In the genomic region with DNA sequence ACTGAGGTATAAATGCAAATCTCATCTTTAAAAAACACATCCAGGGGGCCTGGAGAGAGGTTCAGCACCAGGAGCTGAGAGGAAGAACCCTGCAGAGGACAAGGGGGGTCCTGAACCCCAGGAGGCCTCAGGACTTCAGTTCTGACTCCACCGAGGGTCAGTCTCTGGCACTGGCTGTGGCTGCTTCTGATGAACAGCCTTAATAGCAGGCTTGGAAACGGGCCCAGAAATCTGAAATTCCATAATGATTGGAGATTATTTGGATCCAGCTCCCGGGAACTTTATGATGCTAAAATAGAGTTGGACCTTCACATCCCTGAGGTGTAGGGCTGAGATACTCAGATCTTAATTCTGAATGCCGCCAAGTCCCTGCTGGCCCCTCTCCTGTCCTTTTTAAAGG, we compare ENCODE assay signal across 18 mouse cellular contexts. TPM values are rescaled to one million over a fixed set of nuclear protein-coding genes. Genes with fewer than 3 reads are reported as not detected.
DNase-seq lines count a peak whose midpoint lies in the region; ATAC-seq and TF ChIP-seq lines count a peak whose summit lies in the region.
"Had no signal": no experiment of that assay in that cellular context is flagged by ENCODE, and none has a peak within 500 bp of the region (broad histone marks: within the 10 kb centered on the region; RNA-seq: fewer than 3 reads in every experiment).

No protein-coding gene starts in this region.

- H3K4me2 ChIP-seq in heart, embryonic 16.5 days (ENCODE audit: low read depth, low read length) = no peak overlapping the region
- no peak overlapping the region for H3K4me2 ChIP-seq in lung, postnatal 0 days (replicated peaks; ENCODE audit: low read depth, low read length)
- H3K4me2 ChIP-seq in embryonic facial prominence, embryonic 14.5 days (ENCODE audit: low read depth, low read length) = no peak overlapping the region
- no peak overlapping the region for H3K4me2 ChIP-seq in liver, embryonic 11.5 days
- H3K4me2 ChIP-seq: forebrain, embryonic 12.5 days; limb, embryonic 15.5 days had no signal

- no peak overlapping the region for H3K4me3 ChIP-seq in heart, embryonic 16.5 days (ENCODE audit: low read length)
- no peak overlapping the region for H3K4me3 ChIP-seq in lung, postnatal 0 days (ENCODE audit: low read depth, low read length)
- H3K4me3 ChIP-seq in embryonic facial prominence, embryonic 14.5 days (ENCODE audit: low read depth, low read length) = no peak overlapping the region
- H3K4me3 ChIP-seq in liver, embryonic 11.5 days (ENCODE audit: low read depth, low read length) = no peak overlapping the region
- H3K4me3 ChIP-seq: forebrain, embryonic 12.5 days; limb, embryonic 15.5 days had no signal

- no peaks in the 10 kb centered on the region; the same call in 1 of the 2 replicates for H3K27me3 ChIP-seq in heart, embryonic 16.5 days (ENCODE audit: control insufficient read depth, insufficient read depth, low read length)
- H3K27me3 ChIP-seq in lung, postnatal 0 days (replicated peaks; ENCODE audit: insufficient read depth, low read length) = no peaks in the 10 kb centered on the region
- no peaks in the 10 kb centered on the region for H3K27me3 ChIP-seq in embryonic facial prominence, embryonic 14.5 days (replicated peaks; ENCODE audit: control insufficient read depth, insufficient read depth, low read length)
- no peaks in the 10 kb centered on the region; the same call in none of the 2 replicates for H3K27me3 ChIP-seq in liver, embryonic 11.5 days (replicated peaks; ENCODE audit: control insufficient read depth, insufficient read depth, low read length)
- H3K27me3 ChIP-seq: limb, embryonic 15.5 days had no signal

- no peaks in the 10 kb centered on the region for H3K9me3 ChIP-seq in heart, embryonic 16.5 days (replicated peaks; ENCODE audit: control insufficient read depth, low read length)
- no peaks in the 10 kb centered on the region for H3K9me3 ChIP-seq in lung, postnatal 0 days (ENCODE audit: low read length)
- no peaks in the 10 kb centered on the region for H3K9me3 ChIP-seq in embryonic facial prominence, embryonic 14.5 days (ENCODE audit: control insufficient read depth, low read length)
- no peaks in the 10 kb centered on the region for H3K9me3 ChIP-seq in liver, embryonic 11.5 days (ENCODE audit: control insufficient read depth, low read length)
- H3K9me3 ChIP-seq: forebrain, embryonic 12.5 days; limb, embryonic 15.5 days had no signal

- peak; percentile 23 for DNase-seq in adrenal gland, adult 2 months
- no peak for DNase-seq in adrenal gland, postnatal 4 days (ENCODE audit: low spot score in 2 of 2)
- DNase-seq in heart, adult 8-10 months (ENCODE audit: low spot score) = no peak
- peak; percentile 27 for DNase-seq in lung, postnatal 0 days (ENCODE audit: low spot score)
- no peak for DNase-seq in lung, postnatal 4 days
- peak; percentile 74 for DNase-seq in embryonic facial prominence, embryonic 14.5 days (ENCODE audit: low spot score)
- DNase-seq in liver, embryonic 11.5 days (ENCODE audit: low spot score) = no peak
- DNase-seq: cerebellum, adult 9-11 months; gastrocnemius, postnatal 36 days; kidney, adult 8-10 months; kidney, postnatal 4 days; liver, postnatal 0 days; thymus, postnatal 14 days had no signal

- TF ChIP-seq EP300 in lung, postnatal 0 days (IDR thresholded peaks at IDR 0.05) = no peak

- TF ChIP-seq CTCF in lung, postnatal 0 days (IDR thresholded peaks at IDR 0.05) = no peak

- no peaks in the 10 kb centered on the region for H3K36me3 ChIP-seq in heart, embryonic 16.5 days (ENCODE audit: control insufficient read depth, insufficient read depth)
- H3K36me3 ChIP-seq in lung, postnatal 0 days (ENCODE audit: insufficient read depth, low read length) = no peaks in the 10 kb centered on the region
- H3K36me3 ChIP-seq in embryonic facial prominence, embryonic 14.5 days (ENCODE audit: control insufficient read depth, insufficient read depth, low read length) = no peaks in the 10 kb centered on the region
- H3K36me3 ChIP-seq in liver, embryonic 11.5 days (ENCODE audit: control insufficient read depth, insufficient read depth, low read length) = no peaks in the 10 kb centered on the region
- H3K36me3 ChIP-seq: forebrain, embryonic 12.5 days; limb, embryonic 15.5 days had no signal

- H3K4me1 ChIP-seq in heart, embryonic 16.5 days (ENCODE audit: control insufficient read depth, insufficient read depth, low read length) = peaks cover 11% of the 10 kb centered on the region
- no peaks in the 10 kb centered on the region for H3K4me1 ChIP-seq in lung, postnatal 0 days (ENCODE audit: insufficient read depth, low read depth, low read length)
- peaks cover 5% of the 10 kb centered on the region; the same call in 1 of the 2 replicates for H3K4me1 ChIP-seq in embryonic facial prominence, embryonic 14.5 days (ENCODE audit: control insufficient read depth, insufficient read depth, low read length)
- H3K4me1 ChIP-seq in liver, embryonic 11.5 days (replicated peaks; ENCODE audit: control insufficient read depth, insufficient read depth, low read length) = 0 out of 2 replicates have a peak, but pooled peaks cover 3% of the 10 kb centered on the region

- 13% methylated on average over 4 of the region's 4 CpGs for WGBS in heart, embryonic 16.5 days
- 8% methylated on average over 4 of the region's 4 CpGs for WGBS in lung, postnatal 0 days
- 12% methylated on average over 4 of the region's 4 CpGs for WGBS in embryonic facial prominence, embryonic 14.5 days
- 25% methylated on average over 4 of the region's 4 CpGs for WGBS in liver, embryonic 11.5 days

- H3K27ac ChIP-seq in heart, embryonic 16.5 days (ENCODE audit: low read length) = no peak overlapping the region; the same call in 1 of the 2 replicates
- no peak overlapping the region for H3K27ac ChIP-seq in lung, postnatal 0 days (ENCODE audit: low read length)
- H3K27ac ChIP-seq in embryonic facial prominence, embryonic 14.5 days (replicated peaks; ENCODE audit: low read depth, low read length) = no peak overlapping the region
- no peak overlapping the region for H3K27ac ChIP-seq in liver, embryonic 11.5 days (ENCODE audit: low read depth, low read length)
- H3K27ac ChIP-seq: forebrain, embryonic 12.5 days; limb, embryonic 15.5 days had no signal

- H3K9ac ChIP-seq in heart, embryonic 16.5 days (ENCODE audit: low read length) = peak overlapping the region; percentile 5; the same call in 1 of the 2 replicates
- H3K9ac ChIP-seq in lung, postnatal 0 days (replicated peaks; ENCODE audit: low read depth) = no peak overlapping the region
- H3K9ac ChIP-seq in embryonic facial prominence, embryonic 14.5 days (ENCODE audit: low read depth, low read length) = no peak overlapping the region
- no peak overlapping the region for H3K9ac ChIP-seq in liver, embryonic 11.5 days (ENCODE audit: low read depth, low read length)
- H3K9ac ChIP-seq: forebrain, embryonic 12.5 days; limb, embryonic 15.5 days; liver, postnatal 0 days had no signal

- ATAC-seq in heart, embryonic 16.5 days (replicated peaks; ENCODE audit: extremely low read depth, insufficient read depth, low FRiP score) = no peak
- no peak for ATAC-seq in lung, postnatal 0 days
- no peak for ATAC-seq in embryonic facial prominence, embryonic 14.5 days (ENCODE audit: low read depth)
- no peak for ATAC-seq in liver, embryonic 11.5 days (replicated peaks; ENCODE audit: low FRiP score)
- ATAC-seq: liver, postnatal 0 days had no signal

RNA-seq across cellular contexts. Expression of a gene that starts 25.9 kb away (rescaled TPM):
- total RNA-seq in adrenal gland, adult 2 months (2021) = 10 to 100 TPM; 43.7 to 47.7 TPM
- polyA plus RNA-seq in adrenal gland, adult 2 months (2012; rRNA removed) = 37.7 and 45.2 TPM in 2 replicates
- total RNA-seq in adrenal gland, postnatal 4 days (2021) = 10 to 100 TPM; 53.1 to 56.7 TPM
- 7.0 and 7.7 TPM in 2 replicates for polyA plus RNA-seq in heart, embryonic 16.5 days (2015; fragmentation: Nextera tagmentation; extraction: Ambion mirVana)
- 10 to 100 TPM; 30.3 to 35.6 (median 32.7) TPM for total RNA-seq in heart, adult 8-10 months (2022)
- 5.3 and 5.6 TPM in 2 replicates for polyA plus RNA-seq in lung, postnatal 0 days (2015; fragmentation: Nextera tagmentation; extraction: Ambion mirVana)
- 10.6 and 11.6 TPM in 2 replicates for polyA plus RNA-seq in embryonic facial prominence, embryonic 14.5 days (2014; fragmentation: Nextera tagmentation; extraction: Ambion mirVana)
- 11.8 and 13.2 TPM in 2 replicates for polyA plus RNA-seq in liver, embryonic 11.5 days (2014; fragmentation: Nextera tagmentation; extraction: Ambion mirVana)

RNA-seq across cellular contexts. Expression of a gene that starts 29.3 kb away (rescaled TPM):
- total RNA-seq in adrenal gland, adult 2 months (2021) = 1 to 10 TPM; 2.2 to 4.9 TPM
- 1.9 and 2.2 TPM in 2 replicates for polyA plus RNA-seq in adrenal gland, adult 2 months (2012; rRNA removed)
- 1 to 10 TPM; 6.0 to 6.2 TPM for total RNA-seq in adrenal gland, postnatal 4 days (2021)
- 0.69 and 0.74 TPM in 2 replicates for polyA plus RNA-seq in heart, embryonic 16.5 days (2015; fragmentation: Nextera tagmentation; extraction: Ambion mirVana)
- under 1 TPM; 0.09 to 0.24 (median 0.16) TPM for total RNA-seq in heart, adult 8-10 months (2022)
- 1.7 and 2.1 TPM in 2 replicates for polyA plus RNA-seq in lung, postnatal 0 days (2015; fragmentation: Nextera tagmentation; extraction: Ambion mirVana)
- polyA plus RNA-seq in embryonic facial prominence, embryonic 14.5 days (2014; fragmentation: Nextera tagmentation; extraction: Ambion mirVana) = 1.9 and 2.6 TPM in 2 replicates
- polyA plus RNA-seq in liver, embryonic 11.5 days (2014; fragmentation: Nextera tagmentation; extraction: Ambion mirVana) = 0.23 and 0.34 TPM in 2 replicates
- total RNA-seq: megakaryocyte progenitor cell, adult 5-6 weeks; MEL had no signal
- polyA plus RNA-seq: liver, postnatal 0 days had no signal

Comparison
In these comparisons a context has a peak if more than half of its experiments do, and no peak if none do; other contexts are left out.
1. DNase-seq: peak in adrenal gland, adult 2 months (single experiment), lung, postnatal 0 days (single experiment) and embryonic facial prominence, embryonic 14.5 days (single experiment); none in adrenal gland, postnatal 4 days (0 of 2), heart, adult 8-10 months (single experiment), lung, postnatal 4 days (0 of 2) and liver, embryonic 11.5 days (single experiment).